Mouse (Mus musculus) heart, postnatal 25 days (tissue): ENCODE measurements around the gene Ano5. TPM values are rescaled to one million over a fixed set of nuclear protein-coding genes. Genes with fewer than 3 reads are reported as not detected.

Experiments
- DNase-seq: peaks from one replicate; pipeline ENCODE4 v3.0.0; 2022; ENCODE audit warnings: low spot score
- intact Hi-C: fragments of 180-260 bp; cut with DNase I; formaldehyde crosslinking; loops from one replicate; pipeline ENCODE4 v1.15.1; 2025
- total RNA-seq, 2 experiments: library from RNA; stranded (reverse); gene quantifications; 2 replicates each; pipeline ENCODE4 v1.2.3; 2021

Ano5 gene
- under 1 TPM in 1 of 2 experiments, not detected in 1; 0.16 TPM for total RNA-seq

GRCm38 (mm10) chr7:51510671-51511651 lies at the start of gene Ano5:
TSS of gene Ano5 (plus strand) at chr7:51511029.
- intact Hi-C loops = no loop called here
- no peak for DNase-seq

GRCm38 (mm10) chr7:51499396-51499795 lies 11.4 kb upstream of the Ano5 start:
- intact Hi-C loops = no loop called here
- no peak for DNase-seq

GRCm38 (mm10) chr7:51503940-51504339 lies 6.9 kb upstream of the Ano5 start:
- intact Hi-C loops = no loop called here
- DNase-seq = no peak

DNA sequence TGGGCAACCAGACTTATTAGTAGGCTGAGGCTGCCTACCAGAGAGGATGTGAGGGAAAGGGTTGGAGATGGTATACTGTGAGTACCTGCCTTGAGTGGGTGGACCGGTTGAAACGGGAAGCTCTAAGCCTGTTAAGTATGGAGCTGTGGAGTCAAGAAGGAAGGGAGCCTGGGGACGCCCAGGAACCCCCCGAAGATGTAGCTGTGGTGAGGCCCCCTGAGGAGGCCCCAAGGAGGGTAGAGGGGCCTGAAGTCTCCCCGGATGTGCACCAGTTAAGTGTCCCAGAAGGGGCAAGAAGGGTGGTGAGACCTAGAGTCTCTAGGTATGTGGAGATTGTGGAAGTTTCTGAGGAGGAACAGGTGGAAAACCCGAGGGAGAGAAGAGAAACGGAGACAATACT lies 682 bp upstream of the Ano5 start:
- intact Hi-C loops = no loop called here
- DNase-seq = no peak

GRCm38 (mm10) chr7:51539344-51539743 lies 28.5 kb downstream of the Ano5 start:
- intact Hi-C loops = no loop called here

DNA sequence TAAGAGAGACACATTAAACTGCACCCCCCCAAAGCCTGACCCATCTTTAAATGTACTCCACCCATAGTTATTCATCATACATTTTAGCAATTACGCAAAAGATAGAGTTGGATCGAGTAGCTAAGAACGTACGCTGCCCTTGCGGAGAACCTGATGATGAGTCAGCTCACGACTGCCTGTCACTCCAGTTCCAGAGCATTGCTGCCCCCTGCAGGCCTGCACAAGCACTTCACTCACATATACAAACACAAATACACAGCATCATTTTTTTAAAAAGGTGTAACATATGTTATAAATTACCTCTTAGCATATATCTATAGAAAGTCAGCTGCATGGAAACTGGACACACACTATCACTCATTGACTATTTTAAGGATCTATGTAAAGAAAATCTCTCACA lies 29.9 kb downstream of the Ano5 start:
- intact Hi-C loops = no loop called here
- DNase-seq = no peak

More at GRCm38 (mm10) chr7:51539344-51539743, 28.5 kb downstream of the Ano5 start:
- no peak for DNase-seq

- DNase-seq = no peak
Measured at GRCm38 (mm10) chr7:51600021-51600420, 89.2 kb downstream of the Ano5 start.

GRCm38 (mm10) chr7:51603741-51604140 lies 92.9 kb downstream of the Ano5 start:
- no peak for DNase-seq
- intact Hi-C loops = no loop called here

More at GRCm38 (mm10) chr7:51600021-51600420, 89.2 kb downstream of the Ano5 start:
- intact Hi-C loops = no loop called here

DNA sequence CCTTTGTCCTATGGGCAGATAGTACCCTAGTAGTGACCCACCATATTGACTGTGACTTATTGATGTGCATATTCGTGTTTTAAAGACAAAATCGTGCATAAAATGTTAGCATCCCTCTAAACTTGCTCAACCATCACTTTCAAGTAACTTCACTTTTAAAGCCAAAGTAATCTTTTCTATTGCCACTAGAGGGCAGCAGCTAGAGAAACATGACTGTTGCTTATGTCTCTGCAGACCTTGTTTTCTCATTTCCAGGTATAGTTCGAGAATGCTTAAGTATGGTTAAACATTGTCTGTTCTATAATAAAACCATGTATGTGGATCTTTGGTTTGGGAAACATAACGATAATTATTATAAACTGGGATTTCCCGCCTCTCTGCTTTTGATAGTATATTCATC lies 103.6 kb downstream of the Ano5 start:
- intact Hi-C loops = no loop called here
- DNase-seq = no peak

GRCm38 (mm10) chr7:51617941-51618340 lies 107.1 kb downstream of the Ano5 start:
- DNase-seq = no peak
- intact Hi-C loops = loop anchor here (2.0 kb wide), 1 partner anchor 355 kb away; no protein-coding TSS in a partner anchor

DNA sequence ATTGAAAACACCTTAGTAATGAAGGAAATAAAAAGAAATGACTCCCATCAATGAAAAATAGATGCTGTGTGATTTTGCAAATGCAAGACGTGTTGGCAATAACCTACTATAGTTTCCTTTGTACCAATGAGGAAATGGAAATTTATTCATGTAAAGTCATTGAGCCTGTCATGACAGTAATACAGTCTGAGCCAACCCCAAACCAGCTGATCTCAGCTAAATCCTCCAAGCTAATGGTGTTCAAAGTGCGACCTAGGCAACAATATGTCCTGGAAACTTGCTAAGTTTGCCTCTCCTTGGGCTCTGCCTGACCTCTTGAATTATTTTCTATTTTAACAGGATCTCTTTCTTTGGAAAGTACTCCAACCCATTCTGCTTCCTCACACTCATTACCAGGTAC lies 107.6 kb downstream of the Ano5 start:
- no peak for DNase-seq
- intact Hi-C loops = loop anchor here (2.0 kb wide), 1 partner anchor 354 kb away; no protein-coding TSS in a partner anchor

- no peak for DNase-seq
- intact Hi-C loops = loop anchor here (2.0 kb wide), 1 partner anchor 353 kb away; no protein-coding TSS in a partner anchor
Measured at GRCm38 (mm10) chr7:51619977-51620376, 109.1 kb downstream of the Ano5 start.

DNA sequence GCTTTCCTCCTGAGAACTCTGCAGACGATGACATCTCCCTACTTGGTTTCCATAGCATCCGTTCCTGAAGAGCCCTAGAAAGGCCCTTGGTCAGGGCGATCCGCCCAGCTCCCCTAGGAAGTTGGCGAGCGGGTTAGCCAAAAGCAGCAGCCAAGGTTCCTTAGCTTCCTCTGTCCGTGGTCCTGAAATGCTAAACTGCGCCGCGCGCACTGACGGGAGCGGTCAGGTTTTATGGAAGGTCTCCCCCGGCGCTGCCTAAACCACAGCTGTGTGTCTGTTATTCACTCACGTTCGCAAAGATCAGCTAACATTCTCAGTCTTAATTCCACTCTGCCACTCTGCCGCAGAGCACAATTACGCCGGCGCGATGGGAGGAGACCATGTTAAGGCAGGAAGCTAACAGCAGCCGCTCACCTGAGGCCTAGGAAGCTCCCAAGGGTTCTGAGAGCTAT lies 110.9 kb downstream of the Ano5 start, which contains the start of gene Slc17a6:
Gene Slc17a6, plus strand, starts transcription at position 313 of the 452 bp plus-strand sequence.
- intact Hi-C loops = no loop called here
- DNase-seq = no peak

DNA sequence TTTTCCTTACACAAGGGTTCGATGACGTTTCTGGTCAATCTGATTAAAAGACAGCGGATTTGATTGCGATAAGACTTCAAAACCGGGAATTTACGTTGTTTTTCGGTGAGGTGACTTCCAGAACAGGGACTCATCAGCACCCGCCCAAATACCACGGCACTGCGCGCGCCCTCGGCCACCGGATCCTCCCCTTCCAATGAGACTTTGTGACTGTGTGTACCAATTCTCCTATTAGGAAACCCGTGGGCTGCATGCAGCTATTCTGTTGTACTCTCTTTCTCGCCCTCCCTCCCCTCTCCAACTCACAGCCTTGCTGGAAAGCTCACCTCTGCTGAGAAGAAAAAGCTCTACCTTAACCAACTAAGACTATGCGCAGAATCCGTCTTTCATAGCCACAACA lies 111.4 kb downstream of the Ano5 start:
- intact Hi-C loops = no loop called here
- DNase-seq = no peak

GRCm38 (mm10) chr7:51622666-51623065 lies 111.8 kb downstream of the Ano5 start:
- intact Hi-C loops = no loop called here
- DNase-seq = no peak

GRCm38 (mm10) chr7:51624336-51624897 lies 113.6 kb downstream of the Ano5 start:
- no peak for DNase-seq
- intact Hi-C loops = no loop called here

DNA sequence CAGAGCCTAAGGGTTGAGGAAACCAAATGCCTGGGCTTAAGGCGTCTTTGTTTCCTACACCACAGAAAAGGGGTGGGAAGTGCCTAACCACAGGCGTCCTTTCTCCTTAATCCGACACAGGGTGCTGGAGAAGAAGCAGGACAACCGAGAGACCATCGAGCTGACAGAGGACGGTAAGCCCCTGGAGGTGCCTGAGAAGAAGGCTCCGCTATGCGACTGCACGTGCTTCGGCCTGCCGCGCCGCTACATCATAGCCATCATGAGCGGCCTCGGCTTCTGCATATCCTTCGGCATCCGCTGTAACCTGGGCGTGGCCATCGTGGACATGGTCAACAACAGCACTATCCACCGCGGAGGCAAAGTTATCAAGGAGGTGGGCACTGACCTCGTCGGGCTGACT lies 114.3 kb downstream of the Ano5 start:
- intact Hi-C loops = no loop called here
- no peak for DNase-seq

DNA sequence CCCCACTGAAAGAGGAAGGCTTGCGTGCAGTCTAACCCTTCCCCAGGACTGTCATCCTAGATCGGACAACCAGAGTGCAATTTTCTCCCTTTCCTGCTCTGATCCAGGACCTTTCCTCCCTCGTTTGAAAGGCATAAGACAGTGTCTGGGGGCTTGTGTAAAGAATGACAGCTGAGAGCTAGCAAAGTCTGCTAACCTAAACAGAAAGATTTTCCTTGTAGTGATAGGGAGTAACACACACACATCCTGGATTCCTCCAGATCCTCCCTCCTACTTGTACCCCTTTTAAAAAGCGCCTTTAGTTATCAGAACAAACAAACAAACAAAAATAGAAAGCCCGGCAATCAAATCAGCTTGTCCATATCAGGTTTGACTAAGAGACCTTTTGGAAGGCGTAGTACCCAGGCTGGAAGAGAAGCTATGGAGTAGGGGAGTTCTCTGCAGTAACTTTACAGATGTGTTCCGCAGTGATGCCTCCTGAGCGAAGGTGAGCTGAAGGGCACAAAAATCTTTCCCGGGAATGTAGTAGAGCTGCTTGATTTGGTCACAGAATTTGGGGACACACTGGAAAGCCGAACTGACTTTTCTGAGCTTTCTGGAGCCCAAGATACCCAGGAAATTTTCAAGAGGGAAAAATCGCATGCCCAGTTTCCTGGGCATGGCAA lies 114.9 kb downstream of the Ano5 start:
- no peak for DNase-seq
- intact Hi-C loops = no loop called here

- intact Hi-C loops = no loop called here
- no peak for DNase-seq
Measured at GRCm38 (mm10) chr7:51626451-51627000, 115.7 kb downstream of the Ano5 start.

GRCm38 (mm10) chr7:51627001-51627631 lies 116.3 kb downstream of the Ano5 start:
- DNase-seq = no peak
- intact Hi-C loops = no loop called here
